Mouse (Mus musculus) cerebellum, adult 11-12 months (tissue): ENCODE measurements around the gene Plxna2.

Source experiments
- DNase-seq: peaks from one replicate; pipeline ENCODE4 v3.0.0; 2022

Gene Plxna2

DNA sequence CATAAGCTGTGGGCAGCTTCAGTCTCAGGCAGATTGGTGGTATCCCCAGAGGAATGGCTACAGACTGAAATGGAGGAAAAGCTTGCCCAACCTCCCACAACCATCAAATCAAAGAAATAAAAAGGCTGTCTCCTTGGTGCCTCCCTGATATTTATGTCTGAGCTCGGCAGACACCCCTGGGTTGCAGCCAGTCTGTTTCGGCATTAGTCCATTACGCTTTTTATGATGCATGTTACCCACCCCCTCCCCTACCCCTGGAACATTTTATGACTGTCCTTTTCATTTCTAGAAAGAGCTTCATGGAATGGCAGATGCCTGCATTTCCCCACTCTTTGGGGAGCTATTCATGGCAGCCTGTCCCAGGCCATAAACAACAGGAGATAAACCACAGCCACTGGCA lies 47.7 kb downstream of the Plxna2 start:
- no peak for DNase-seq

DNA sequence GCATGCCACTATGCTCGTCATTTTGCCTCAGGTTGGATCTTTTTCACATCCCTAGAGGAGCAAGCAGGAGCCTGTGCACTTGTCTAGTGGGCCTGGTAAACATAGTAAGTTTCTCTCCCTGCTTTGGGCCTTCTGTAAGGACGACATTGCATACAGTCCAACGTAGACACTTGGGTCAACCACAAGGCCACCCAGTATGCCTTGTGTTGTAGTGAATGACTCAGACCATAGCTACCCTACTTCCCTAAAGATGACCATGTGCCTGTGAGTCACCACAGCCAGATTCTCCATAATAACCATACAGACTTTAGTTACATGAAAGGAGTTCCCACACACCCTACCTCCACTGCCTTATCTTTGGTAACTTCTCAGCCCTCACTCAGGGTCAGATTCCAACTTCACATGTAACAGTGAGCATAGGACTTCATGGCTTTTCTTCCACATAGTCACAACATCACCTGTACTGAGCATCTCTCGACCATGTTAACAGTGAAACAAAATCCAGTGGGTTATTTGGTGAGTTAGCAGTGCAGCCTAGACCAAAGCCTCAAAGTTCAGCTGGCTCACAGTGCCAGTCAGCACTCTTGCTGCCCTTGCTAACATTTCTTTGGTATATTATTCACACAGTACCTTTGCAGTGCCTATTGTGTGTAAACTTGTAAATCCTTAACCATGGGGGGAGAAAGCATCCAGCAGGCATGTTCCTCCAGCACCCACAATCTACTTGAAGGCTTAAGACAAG lies 53.9 kb downstream of the Plxna2 start:
- DNase-seq = no peak

DNA sequence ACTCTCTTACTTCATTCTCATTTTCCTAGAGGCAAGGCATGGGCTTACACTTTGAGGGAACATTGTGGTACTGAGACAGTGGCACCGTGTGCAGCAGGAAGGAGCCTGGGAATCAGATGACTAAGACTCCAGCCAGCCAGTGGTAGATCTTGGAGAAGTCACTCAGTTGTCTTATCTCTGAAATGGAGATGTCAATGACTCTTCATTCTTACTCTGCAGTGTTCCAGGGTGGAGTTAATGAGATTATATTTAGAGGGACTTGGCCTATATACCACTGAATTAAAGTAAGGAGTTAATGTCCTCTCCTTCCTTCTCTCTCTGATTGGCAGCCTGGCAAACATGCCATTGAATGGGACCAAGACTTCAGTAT lies 54.5 kb downstream of the Plxna2 start:
- no peak for DNase-seq

DNA sequence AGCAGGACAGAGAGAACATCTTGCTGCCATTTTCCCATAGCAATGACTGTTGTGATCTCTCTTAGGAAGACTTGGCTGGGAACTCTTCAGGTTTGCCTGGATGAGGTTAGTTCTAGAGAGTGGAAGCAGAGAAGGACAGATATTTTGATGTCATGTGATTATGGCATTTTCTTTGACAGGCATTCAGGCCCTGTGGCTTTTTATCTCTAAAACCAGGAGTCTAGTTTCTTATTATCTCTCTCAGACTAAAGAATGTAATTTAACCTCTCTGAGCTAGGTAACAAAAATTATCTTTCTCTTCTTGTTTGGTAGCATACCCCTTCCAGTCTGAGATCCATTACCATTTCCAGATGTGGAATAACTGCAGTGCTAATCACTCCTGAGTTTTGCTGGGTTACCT lies 55.2 kb downstream of the Plxna2 start:
- no peak for DNase-seq

DNA sequence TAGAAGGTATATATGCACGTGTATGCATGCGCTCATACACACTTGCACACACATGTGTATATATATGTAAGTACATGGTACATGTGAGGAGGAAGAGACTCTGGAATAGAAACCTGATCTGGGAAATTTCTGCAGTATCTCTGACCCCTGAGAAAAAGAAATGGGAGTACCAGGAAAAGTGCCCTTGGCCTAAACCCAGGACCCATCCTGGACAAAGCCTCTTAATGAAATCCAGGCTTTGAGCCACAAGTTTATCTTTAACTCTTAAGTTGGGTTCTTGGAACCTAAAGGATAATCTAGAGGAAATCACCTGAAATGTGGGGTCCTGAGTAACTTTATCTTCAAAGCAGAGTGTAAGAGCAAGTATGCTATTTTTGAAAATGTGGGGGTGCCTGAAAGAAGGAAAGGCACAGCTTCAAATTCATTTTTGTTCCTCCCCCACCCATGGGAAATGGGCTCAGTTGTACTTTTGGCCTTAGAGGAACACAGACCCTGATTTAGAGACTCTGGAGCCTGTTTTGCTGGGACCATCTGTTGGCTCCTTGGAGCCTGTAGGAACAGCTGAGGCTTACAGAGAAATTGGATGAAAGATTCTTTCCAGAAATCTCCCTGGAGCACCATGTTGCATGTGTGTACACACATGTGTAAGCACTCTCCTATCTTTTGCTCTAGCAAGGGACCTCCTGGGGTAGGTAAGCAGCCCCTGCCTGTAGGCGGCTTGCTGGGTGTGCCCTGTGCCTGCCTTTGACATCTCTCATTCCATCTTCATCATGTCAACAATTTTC lies 57.3 kb downstream of the Plxna2 start:
- DNase-seq = no peak

DNA sequence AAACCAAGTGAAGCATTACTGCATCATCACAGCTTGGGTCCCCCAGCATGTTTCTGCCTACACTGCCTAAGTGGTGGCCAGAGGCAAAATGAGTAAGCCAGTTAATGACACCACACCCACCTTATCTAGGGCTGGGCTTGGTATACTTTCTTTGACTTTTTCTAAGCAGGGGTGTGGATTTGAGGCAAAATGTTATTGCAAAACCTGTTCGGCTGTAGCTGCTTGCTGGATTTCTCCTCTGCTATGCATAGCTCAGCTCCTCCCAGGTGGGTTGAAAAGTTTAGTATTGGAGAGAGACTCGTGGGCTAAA lies 57.8 kb downstream of the Plxna2 start:
- no peak for DNase-seq

DNA sequence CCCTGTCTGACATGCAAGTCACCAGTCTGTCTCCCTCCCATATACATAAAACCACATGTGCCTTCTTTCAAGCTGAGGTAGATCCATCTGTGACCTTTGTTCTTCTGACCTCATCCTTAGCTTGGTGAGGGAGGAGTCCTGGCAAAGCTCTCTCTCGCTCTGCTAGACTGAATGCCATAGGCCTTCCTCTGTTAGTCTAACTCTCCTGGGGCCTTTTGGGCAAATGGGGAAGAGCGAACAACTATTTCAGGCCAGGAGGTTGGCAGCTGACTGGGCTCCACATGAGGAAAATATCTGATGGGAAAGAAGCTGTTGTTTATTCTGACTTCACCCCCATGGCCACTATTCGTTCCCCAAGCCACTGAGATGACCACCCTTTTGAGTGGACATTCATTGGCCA lies 59.9 kb downstream of the Plxna2 start:
- DNase-seq = no peak

DNA sequence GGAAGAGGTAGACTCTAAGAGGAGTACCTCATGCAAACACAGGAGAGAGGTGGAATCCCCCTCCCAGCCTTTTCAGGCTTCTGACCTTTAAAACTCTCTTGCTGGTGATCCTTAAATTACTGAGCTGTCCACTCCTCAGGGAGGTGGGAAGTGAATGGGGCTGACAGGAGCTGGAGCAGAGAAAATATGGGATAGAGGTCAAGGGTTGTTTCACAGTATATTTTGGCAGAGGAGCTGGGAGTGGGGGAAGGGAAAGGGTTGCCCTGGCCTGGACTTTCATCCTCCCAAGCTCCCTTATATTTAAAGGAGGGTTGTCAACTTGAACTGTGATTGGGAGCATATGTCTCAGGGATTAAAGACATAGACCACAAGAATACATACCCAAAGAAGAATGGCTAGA lies 61.1 kb downstream of the Plxna2 start:
- DNase-seq = no peak

DNA sequence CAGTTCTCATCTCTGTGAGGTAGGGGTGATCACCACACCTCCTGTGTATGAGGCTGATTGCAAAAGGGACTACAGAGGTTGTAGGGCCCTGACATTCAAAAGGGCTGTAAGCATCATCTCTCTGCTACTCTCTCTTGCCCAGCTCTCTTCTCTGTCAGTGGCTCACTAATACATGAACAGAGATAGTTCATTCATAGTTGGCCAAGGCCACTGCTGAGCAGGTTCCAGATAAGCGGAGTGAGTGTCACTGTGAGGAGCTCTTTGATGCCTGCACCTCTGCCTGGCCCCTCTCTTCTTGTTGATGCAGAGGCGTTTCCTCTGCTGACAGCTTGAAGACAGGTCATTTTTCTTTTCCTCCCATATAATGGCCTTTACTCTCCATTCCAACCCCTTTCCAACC lies 62.1 kb downstream of the Plxna2 start:
- DNase-seq = no peak

DNA sequence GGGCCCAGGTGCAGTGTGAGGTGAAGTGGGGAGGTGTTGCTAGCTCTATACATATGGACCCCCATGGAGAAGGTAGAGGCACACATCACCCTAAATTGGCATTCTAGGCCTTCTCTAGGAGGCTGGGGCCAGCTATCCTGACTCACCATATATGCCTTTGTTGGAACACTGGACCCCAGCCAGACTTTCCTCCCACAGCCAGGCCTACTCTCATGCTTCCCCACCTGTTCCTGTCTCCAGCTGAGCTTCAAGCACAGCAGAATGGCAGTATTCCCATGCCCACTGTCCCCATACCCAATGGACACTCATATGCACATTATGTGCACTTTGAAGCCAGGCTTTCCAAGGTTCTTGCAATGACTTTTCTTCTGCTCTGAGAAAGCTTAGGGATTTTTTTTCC lies 64.0 kb downstream of the Plxna2 start:
- peak; percentile 83 for DNase-seq

DNA sequence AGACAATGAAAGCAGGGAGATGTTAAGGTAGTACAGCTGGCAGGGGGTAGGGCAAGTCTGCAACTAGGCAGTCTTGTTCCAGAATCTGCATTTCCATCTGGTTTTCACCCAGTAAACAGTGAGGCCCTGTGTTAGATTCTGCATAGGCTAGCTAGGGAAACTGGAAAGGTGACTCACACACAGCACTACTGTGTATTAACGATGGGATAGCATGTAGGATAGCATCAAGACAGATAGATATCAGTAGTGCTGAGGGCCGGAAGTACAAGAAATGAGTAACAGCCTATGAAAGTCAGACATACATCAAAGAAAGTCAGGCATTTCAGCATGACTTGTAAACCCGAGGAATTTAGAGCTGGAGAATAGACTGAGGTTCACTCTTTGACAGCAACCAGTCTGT lies 65.1 kb downstream of the Plxna2 start:
- no peak for DNase-seq

DNA sequence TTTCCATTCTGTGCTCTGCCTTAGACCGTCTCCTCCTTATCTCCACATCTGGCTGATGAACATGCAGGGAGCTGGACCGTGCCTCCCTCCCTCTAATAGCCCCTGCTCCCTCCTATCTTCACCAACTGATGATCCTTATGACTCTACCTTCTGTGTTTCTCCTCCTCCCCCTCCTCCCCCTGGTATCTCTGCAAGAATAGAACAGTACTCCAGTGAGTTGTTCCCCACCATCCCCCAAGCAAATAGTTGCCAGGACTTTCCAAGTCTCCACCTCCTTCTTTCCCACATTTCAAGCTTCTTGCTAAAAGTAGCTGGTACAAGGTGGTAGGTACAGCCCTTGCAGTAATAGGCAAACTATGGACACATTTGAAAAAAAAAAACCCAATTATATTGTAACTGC lies 67.9 kb downstream of the Plxna2 start:
- no peak for DNase-seq

DNA sequence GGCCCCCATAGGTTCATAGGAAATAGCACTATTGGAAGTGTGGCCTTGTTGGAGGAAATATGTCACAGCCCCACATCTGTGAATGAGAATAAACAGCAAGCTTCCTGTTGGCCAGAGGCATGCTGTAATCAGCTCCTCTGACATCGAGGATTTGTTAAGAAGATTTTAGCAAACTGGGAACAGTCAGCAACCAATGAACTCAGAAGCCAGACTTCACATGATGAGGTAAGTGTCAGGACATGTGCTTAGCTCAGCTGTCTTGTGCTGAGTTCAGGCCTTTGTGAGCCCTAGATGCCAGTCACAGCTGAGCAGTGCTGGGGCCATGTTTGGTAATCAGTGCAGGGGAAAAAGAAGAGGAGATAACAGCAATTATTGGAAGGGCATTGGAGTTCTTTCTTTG lies 69.7 kb downstream of the Plxna2 start:
- no peak for DNase-seq

DNA sequence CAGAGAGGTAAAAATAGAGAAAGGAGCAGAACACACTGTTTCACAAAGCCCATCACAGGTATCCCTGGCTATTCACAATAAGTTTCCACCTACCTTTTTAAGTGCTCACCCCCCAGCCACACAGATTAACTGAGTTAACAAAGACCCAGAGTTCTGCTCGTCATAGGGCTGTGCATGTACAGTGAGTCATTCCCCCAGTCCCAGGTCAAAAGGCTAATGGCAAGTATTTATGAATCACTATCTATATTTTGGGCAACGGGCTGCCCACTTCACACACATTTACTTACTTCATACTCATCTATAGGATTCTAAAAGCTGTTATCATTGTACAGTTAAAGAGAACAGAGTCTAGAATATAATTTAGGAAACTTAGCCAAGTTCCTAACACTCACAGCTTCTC lies 70.1 kb downstream of the Plxna2 start:
- no peak for DNase-seq

DNA sequence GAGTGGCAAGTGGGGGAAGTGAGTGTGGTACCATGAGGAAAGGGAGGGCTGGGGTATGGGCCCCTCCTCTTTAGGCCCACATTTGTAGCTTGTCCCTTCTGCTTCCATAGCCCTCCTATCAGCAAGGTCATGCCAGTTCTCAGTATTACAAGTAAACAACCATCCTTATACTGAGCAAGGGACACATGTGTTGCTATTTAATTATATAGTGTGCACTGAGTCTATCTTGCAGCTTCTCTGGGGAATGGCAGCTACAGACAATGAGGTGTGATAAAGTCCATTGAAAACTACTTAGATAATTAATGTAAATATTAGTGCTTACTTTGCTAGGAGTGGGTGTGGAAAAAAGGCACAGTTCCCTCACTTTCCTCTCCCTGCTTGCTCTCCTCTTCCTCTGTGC lies 75.0 kb downstream of the Plxna2 start:
- no peak for DNase-seq

DNA sequence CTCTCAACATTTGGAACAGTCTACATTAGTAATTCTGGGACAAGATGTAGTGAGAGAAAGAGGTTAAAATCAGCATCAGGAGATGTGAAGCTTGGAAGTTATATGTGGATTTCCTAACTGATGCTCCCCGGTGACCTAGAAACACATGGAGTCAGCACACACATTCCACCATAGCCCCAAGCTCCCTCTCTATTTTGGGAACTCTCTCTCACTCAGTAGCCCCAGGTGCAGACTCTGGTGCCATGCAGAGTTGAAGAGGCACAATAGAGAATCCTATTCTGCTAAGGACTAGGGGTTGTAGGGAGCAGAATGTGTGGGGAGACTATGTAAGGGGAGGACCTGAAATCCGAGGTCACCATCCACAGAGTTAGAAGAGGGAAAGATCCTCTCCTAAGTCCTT lies 75.5 kb downstream of the Plxna2 start:
- no peak for DNase-seq

DNA sequence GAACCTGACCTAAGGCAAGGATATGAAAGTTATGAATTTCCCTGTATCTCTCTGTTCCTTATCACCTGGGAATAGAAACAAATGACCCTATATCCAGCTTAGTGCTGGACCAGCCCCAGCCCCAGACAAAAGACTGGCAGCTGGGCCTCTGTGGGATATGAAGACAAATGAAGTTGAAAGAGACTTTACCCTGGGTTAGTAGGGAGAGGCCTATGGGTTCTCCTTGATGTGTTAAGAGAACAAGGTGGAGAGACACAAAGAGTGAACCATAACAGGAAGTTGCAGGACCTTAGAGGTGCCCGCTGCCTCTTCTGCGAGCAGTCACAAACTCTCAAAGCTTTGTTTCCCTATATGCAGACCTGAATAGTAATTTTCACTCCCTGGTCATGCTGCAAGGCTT lies 76.8 kb downstream of the Plxna2 start:
- DNase-seq = no peak

DNA sequence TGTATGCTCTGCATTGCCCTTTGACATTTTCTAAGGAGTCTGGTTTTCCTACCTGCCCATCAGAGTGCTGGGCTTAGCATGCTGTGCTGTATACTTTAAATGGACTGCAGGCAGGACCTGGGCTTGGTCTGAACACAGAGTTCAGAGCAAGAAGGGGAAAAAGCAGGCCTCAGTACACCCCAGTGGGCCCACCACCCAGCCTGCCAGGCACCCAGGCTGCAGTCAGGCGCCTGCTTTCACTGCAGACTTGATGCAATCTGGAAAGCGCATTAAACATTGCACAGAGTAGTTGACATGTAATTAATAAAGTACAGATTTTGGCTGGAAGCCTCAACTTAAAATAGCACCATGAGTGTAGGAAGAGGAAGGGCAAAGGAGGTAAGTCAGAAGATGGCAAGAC lies 79.4 kb downstream of the Plxna2 start:
- DNase-seq = no peak

DNA sequence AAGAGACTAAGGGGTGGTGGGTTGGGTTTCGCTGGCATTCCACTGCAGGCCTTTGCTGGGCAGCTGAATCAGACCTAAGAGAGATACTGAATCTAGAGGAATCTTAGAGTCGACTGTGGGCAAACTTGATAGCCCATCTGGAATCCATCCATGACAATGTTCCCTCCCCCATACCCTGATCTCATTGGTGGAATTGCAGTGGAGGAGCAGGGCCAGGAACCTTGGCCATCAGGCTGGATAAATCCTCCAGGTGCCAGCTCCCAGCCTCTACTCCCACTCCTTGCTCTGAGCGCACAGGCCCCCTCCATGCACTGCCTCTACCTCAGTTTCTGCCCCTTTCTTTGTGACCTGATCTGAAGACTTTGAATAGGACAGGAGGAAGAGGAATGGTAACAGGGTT lies 81.3 kb downstream of the Plxna2 start:
- DNase-seq = no peak

DNA sequence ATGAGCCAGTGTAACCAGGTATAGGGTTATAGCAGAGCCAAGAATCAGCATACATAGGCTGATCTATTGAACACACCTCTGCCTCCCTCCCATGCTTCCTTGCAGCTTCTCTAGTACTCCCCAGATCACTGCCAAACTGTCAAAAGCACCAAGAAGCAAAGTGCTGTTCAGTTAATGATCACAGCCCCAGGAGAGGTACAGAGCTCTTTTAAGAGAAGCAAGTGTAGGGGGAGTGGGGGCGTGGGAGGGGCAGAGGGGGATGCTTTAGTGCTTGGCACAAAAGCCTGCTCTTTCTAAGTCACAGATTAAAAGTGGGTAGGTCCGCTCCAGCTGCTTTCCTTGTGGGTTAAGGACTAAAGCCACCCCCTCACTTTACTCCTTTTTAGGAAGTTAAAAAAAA lies 85.2 kb downstream of the Plxna2 start:
- DNase-seq = no peak

DNA sequence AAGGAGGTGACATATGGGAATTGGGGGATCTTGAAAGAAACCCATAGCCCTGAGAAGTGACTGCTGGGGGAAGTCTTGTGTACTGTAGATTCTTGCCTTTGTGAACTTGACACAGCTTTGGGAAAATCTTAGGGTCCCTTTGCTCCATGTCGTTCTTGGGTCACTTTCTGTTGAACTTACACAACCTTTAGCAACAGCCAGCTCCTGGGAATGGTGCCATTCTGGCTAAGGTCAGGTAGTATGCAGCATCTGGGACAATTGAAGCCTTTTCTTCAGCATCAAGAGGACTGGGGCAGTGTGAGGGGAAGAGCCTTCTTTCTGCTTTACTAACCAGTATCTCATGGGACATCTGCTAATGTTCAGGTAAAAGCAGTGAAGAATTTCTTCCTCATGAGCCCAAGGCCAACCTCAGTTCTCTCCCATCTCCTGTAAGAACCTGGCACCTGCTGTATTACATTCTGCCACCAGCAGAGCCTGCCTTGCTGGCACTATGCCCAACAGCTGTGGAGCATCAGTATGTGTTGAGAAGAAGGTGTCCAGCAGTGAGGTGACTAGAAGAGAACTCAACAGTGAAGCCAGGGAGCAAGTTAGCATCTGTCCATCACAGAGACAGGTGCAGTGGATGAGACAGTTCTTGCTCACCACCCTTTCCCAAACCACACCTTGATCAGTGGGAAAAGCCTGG lies 86.3 kb downstream of the Plxna2 start:
- no peak for DNase-seq

DNA sequence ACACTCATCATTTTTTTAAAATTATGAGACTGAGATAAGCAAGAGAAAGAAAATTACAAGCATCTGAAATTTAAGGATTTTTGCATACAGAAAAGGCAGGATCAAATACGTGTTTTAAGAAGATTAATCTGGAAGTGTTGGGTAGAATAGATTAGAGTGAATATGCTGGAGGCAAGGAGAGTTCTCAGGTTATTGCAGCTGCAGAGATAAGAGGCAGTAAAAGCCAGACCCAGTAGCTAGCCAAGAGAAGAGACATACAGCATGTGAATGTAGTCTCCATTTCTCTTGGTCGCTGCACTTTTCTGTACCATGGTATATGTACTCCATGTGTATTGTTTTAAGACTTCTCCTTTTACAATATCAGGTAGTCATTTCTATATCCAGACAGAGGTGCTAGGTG lies 88.5 kb downstream of the Plxna2 start:
- DNase-seq = no peak

DNA sequence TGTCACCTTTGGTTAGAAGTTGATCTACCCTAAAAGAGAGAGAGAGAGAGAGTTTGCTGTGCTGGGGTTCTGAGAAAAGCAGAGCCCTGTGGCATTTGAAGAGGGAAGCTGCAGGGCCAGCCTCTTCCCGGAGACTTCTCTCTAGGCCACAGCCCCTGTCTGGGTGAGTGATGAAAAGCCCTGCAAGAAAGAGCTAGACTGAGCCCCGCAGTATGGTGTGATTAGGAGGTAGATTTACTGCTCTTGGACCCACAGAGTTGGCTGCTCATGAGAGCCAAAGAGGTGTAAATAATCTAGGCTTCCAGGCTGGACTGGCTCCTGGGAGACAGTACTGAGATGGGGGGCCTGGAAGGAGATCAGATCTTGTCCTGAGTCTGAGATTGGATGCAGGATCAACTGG lies 94.4 kb downstream of the Plxna2 start:
- no peak for DNase-seq
